15 mouse cellular contexts compared by ENCODE assay signal in genomic region chr17:44077146-44077842, GRCm38 (mm10). TPM values are rescaled to one million over a fixed set of nuclear protein-coding genes. Genes with fewer than 3 reads are reported as not detected.
A peak's percentile ranks its signal among the peaks of the same experiment; 100 is the strongest.
DNase-seq lines count a peak whose midpoint lies in the region; ATAC-seq and TF ChIP-seq lines count a peak whose summit lies in the region.
"Had no signal": no experiment of that assay in that cellular context is flagged by ENCODE, and none has a peak within 500 bp of the region (broad histone marks: within the 10 kb centered on the region; RNA-seq: fewer than 3 reads in every experiment).

No protein-coding gene starts in this region.

- no peak for TF ChIP-seq RAD21 in MEL (IDR thresholded peaks at IDR 0.05; ENCODE audit: low read depth, low read length)

- H3K79me2 ChIP-seq in MEL (ENCODE audit: control insufficient read depth, insufficient read depth, low read length, poor library complexity): 0 out of 2 replicates have a peak, but pooled peaks cover 2% of the 10 kb centered on the region

- no peaks in the 10 kb centered on the region for H3K9me3 ChIP-seq in intestine, embryonic 16.5 days (ENCODE audit: control insufficient read depth, low read length)
- H3K9me3 ChIP-seq in intestine, embryonic 15.5 days: no peaks in the 10 kb centered on the region
- no peaks in the 10 kb centered on the region for H3K9me3 ChIP-seq in MEL (replicated peaks; ENCODE audit: insufficient read depth, low read length)
- no peaks in the 10 kb centered on the region; the same call in 1 of the 2 replicates for H3K9me3 ChIP-seq in midbrain, embryonic 16.5 days (replicated peaks; ENCODE audit: control insufficient read depth, low read length, poor library complexity, severe bottlenecking)
- H3K9me3 ChIP-seq: forebrain, embryonic 13.5 days; hindbrain, embryonic 13.5 days; limb, embryonic 12.5 days; liver, embryonic 13.5 days; neural tube, embryonic 12.5 days; stomach, embryonic 15.5 days had no signal

- peaks cover 2% of the 10 kb centered on the region; the same call in 1 of the 2 replicates for H3K4me1 ChIP-seq in cerebellum, adult 2 months (ENCODE audit: control insufficient read depth, insufficient read depth, low read length)
- peaks cover 10% of the 10 kb centered on the region; the same call in 1 of the 2 replicates for H3K4me1 ChIP-seq in intestine, embryonic 16.5 days (ENCODE audit: control insufficient read depth, insufficient read depth, low read length)
- 0 out of 2 replicates have a peak, but pooled peaks cover 2% of the 10 kb centered on the region for H3K4me1 ChIP-seq in intestine, embryonic 15.5 days (replicated peaks)
- peaks cover 12 to 20% of the 10 kb centered on the region in 2 experiments for H3K4me1 ChIP-seq in MEL (ENCODE audit: control insufficient read depth in 1 of 2, insufficient read depth in 2 of 2, low read length in 2 of 2)
- peaks cover 18% of the 10 kb centered on the region for H3K4me1 ChIP-seq in midbrain, embryonic 16.5 days (ENCODE audit: control insufficient read depth, insufficient read depth, low read length)
- H3K4me1 ChIP-seq: limb, embryonic 12.5 days; liver, embryonic 13.5 days; neural tube, embryonic 12.5 days; stomach, embryonic 15.5 days had no signal

- TF ChIP-seq POLR2A in cerebellum, adult 2 months (IDR thresholded peaks at IDR 0.05; ENCODE audit: borderline replicate concordance, insufficient read depth, low read length): no peak
- no peak for TF ChIP-seq POLR2A in MEL (IDR thresholded peaks at IDR 0.05; ENCODE audit: control insufficient read depth in 1 of 2, insufficient read depth in 1 of 2, low read depth in 1 of 2, low read length in 2 of 2, poor library complexity in 1 of 2)

- ATAC-seq in intestine, embryonic 16.5 days: no peak
- no peak for ATAC-seq in intestine, embryonic 15.5 days
- ATAC-seq in megakaryocyte-erythroid progenitor cell, adult 5-6 weeks (replicated peaks; ENCODE audit: low FRiP score, low TSS enrichment, poor library complexity, severe bottlenecking): peak; percentile 10
- no peak for ATAC-seq in midbrain, embryonic 16.5 days

- no peaks in the 10 kb centered on the region for H3K36me3 ChIP-seq in intestine, embryonic 16.5 days (ENCODE audit: control insufficient read depth, insufficient read depth, low read length)
- no peaks in the 10 kb centered on the region for H3K36me3 ChIP-seq in intestine, embryonic 15.5 days
- H3K36me3 ChIP-seq in MEL (ENCODE audit: control insufficient read depth in 1 of 2, insufficient read depth in 2 of 2, low read length in 2 of 2): peaks cover 0 to 9% of the 10 kb centered on the region in 2 experiments; a peak in 2 of 4 replicates
- H3K36me3 ChIP-seq in midbrain, embryonic 16.5 days (ENCODE audit: control insufficient read depth, insufficient read depth, low read length): peaks cover 14% of the 10 kb centered on the region
- H3K36me3 ChIP-seq: liver, embryonic 13.5 days had no signal

- DNase-seq in cerebellum, adult 11-12 months: peak; percentile 35
- no peak for DNase-seq in cerebellum, adult 2 months
- DNase-seq in MEL (ENCODE audit: low read depth, low spot score): no peak
- no peak for DNase-seq in natural killer cell, adult 2 months (ENCODE audit: low spot score in 2 of 2)
- DNase-seq: kidney, postnatal 4 days; liver, embryonic 13.5 days had no signal

- no peak overlapping the region for H3K27ac ChIP-seq in cerebellum, adult 2 months (ENCODE audit: insufficient read depth, low read length)
- H3K27ac ChIP-seq in intestine, embryonic 16.5 days (ENCODE audit: low read length): 0 out of 2 replicates have a peak overlapping the region, but pooled peaks have one; percentile 34
- no peak overlapping the region for H3K27ac ChIP-seq in intestine, embryonic 15.5 days
- peak overlapping the region; percentile 47 for H3K27ac ChIP-seq in MEL (ENCODE audit: control insufficient read depth, low read depth, low read length)
- no peak overlapping the region for H3K27ac ChIP-seq in midbrain, embryonic 16.5 days (ENCODE audit: low read length)
- H3K27ac ChIP-seq: forebrain, embryonic 13.5 days; hindbrain, embryonic 13.5 days; limb, embryonic 12.5 days; liver, embryonic 13.5 days; neural tube, embryonic 12.5 days; stomach, embryonic 15.5 days had no signal

- WGBS in cerebellum, adult 2 months: 76% methylated on average over 12 of the region's 12 CpGs
- 75% methylated on average over 12 of the region's 12 CpGs for WGBS in intestine, embryonic 16.5 days
- WGBS in intestine, embryonic 15.5 days: 76% methylated on average over 12 of the region's 12 CpGs
- WGBS in midbrain, embryonic 16.5 days: 85% methylated on average over 12 of the region's 12 CpGs

- H3K9ac ChIP-seq in intestine, embryonic 16.5 days (ENCODE audit: low read depth, low read length): no peak overlapping the region
- no peak overlapping the region for H3K9ac ChIP-seq in intestine, embryonic 15.5 days
- H3K9ac ChIP-seq in MEL (ENCODE audit: control insufficient read depth, low read depth, low read length, poor library complexity, severe bottlenecking): peak overlapping the region; percentile 7
- no peak overlapping the region for H3K9ac ChIP-seq in midbrain, embryonic 16.5 days (ENCODE audit: low read depth, low read length)
- H3K9ac ChIP-seq: forebrain, embryonic 13.5 days; hindbrain, embryonic 13.5 days; limb, embryonic 12.5 days; liver, embryonic 13.5 days; neural tube, embryonic 12.5 days; stomach, embryonic 15.5 days had no signal

- no peak overlapping the region for H3K4me2 ChIP-seq in intestine, embryonic 16.5 days (ENCODE audit: low read depth, low read length)
- no peak overlapping the region for H3K4me2 ChIP-seq in intestine, embryonic 15.5 days (replicated peaks)
- no peak overlapping the region for H3K4me2 ChIP-seq in midbrain, embryonic 16.5 days (ENCODE audit: low read length)
- H3K4me2 ChIP-seq: limb, embryonic 12.5 days; liver, embryonic 13.5 days; stomach, embryonic 15.5 days had no signal

- no peak overlapping the region for H3K4me3 ChIP-seq in cerebellum, adult 2 months (replicated peaks; ENCODE audit: insufficient read depth, low read depth, low read length)
- H3K4me3 ChIP-seq in intestine, embryonic 16.5 days (ENCODE audit: low read length): no peak overlapping the region
- no peak overlapping the region for H3K4me3 ChIP-seq in intestine, embryonic 15.5 days (replicated peaks)
- H3K4me3 ChIP-seq in MEL (ENCODE audit: control insufficient read depth in 1 of 2, insufficient read depth in 1 of 2, low read depth in 2 of 2, low read length in 2 of 2): peak overlapping the region in 1 of 2 experiments; percentile 100; a peak in 2 of 4 replicates
- no peak overlapping the region for H3K4me3 ChIP-seq in midbrain, embryonic 16.5 days (ENCODE audit: low read depth, low read length)
- H3K4me3 ChIP-seq: limb, embryonic 12.5 days; liver, embryonic 13.5 days; neural tube, embryonic 12.5 days; stomach, embryonic 15.5 days had no signal

- no peaks in the 10 kb centered on the region for H3K27me3 ChIP-seq in cerebellum, adult 2 months (ENCODE audit: control insufficient read depth, insufficient read depth, low read length)
- no peaks in the 10 kb centered on the region for H3K27me3 ChIP-seq in intestine, embryonic 16.5 days (replicated peaks; ENCODE audit: control insufficient read depth, insufficient read depth, low read length)
- no peaks in the 10 kb centered on the region for H3K27me3 ChIP-seq in intestine, embryonic 15.5 days (replicated peaks)
- H3K27me3 ChIP-seq in MEL (ENCODE audit: control insufficient read depth in 1 of 2, insufficient read depth in 2 of 2, low read length in 2 of 2): no peaks in the 10 kb centered on the region
- H3K27me3 ChIP-seq in midbrain, embryonic 16.5 days (ENCODE audit: control insufficient read depth, insufficient read depth, low read depth, low read length): no peaks in the 10 kb centered on the region
- H3K27me3 ChIP-seq: forebrain, embryonic 13.5 days; hindbrain, embryonic 13.5 days; limb, embryonic 12.5 days; liver, embryonic 13.5 days; neural tube, embryonic 12.5 days; stomach, embryonic 15.5 days had no signal

- no peak for TF ChIP-seq CTCF in cerebellum, adult 2 months (IDR thresholded peaks at IDR 0.05; ENCODE audit: borderline replicate concordance, insufficient read depth, low read depth, low read length)
- no peak for TF ChIP-seq CTCF in MEL (IDR thresholded peaks at IDR 0.05 in 2 of 3, conservative IDR thresholded peaks at IDR 0.05 in 1 of 3; ENCODE audit: control insufficient read depth in 1 of 3, insufficient read depth in 1 of 3, low read depth in 2 of 3, low read length in 3 of 3, poor library complexity in 1 of 3, severe bottlenecking in 1 of 3)

- no peak; a peak in 1 of 4 replicates for TF ChIP-seq EP300 in MEL (IDR thresholded peaks at IDR 0.05; ENCODE audit: low read depth in 1 of 2, low read length in 2 of 2)

TF ChIP-seq in MEL, 35 proteins besides CTCF, POLR2A, EP300 and RAD21 (continues in another document):
- TF ChIP-seq MAX (IDR thresholded peaks at IDR 0.05; ENCODE audit: low read length) (peak; percentile 69), E2F4 (IDR thresholded peaks at IDR 0.05; ENCODE audit: borderline replicate concordance, low read depth, low read length) (no peak), MYC (IDR thresholded peaks at IDR 0.05; ENCODE audit: low read depth, low read length) (peak; percentile 62; the same call in 1 of the 2 replicates), KAT2A (conservative IDR thresholded peaks at IDR 0.05; ENCODE audit: low read depth, low read length) (no peak)

RNA-seq across cellular contexts. Expression of gene Enpp5, which starts 1.3 kb away (rescaled TPM):
- 220 and 223 TPM in 2 replicates for polyA plus RNA-seq in cerebellum, adult 2 months (2012; rRNA removed)
- polyA plus RNA-seq in intestine, embryonic 16.5 days (2015; fragmentation: Nextera tagmentation; extraction: Ambion mirVana): 52.4 and 60.0 TPM in 2 replicates
- polyA plus RNA-seq in intestine, embryonic 15.5 days (2015; fragmentation: Nextera tagmentation; extraction: Ambion mirVana): 31.0 and 37.6 TPM in 2 replicates
- 5.2 TPM in 2 replicates for total RNA-seq in MEL (2012; rRNA removed)
- 1 to 10 TPM in 1 of 2 experiments, not detected in 1; 7.0 TPM for polyA plus RNA-seq in MEL (2012; ENCODE audit: insufficient read depth in 1 of 2, insufficient read length in 2 of 2, low read depth in 1 of 2, low replicate concordance in 2 of 2, missing spikeins in 1 of 2)
- 10.6 and 12.2 TPM in 2 replicates for total RNA-seq in megakaryocyte-erythroid progenitor cell, adult 5-6 weeks (2014; fragmentation: Nextera tagmentation)
- 30.4 and 30.9 TPM in 2 replicates for total RNA-seq in megakaryocyte-erythroid progenitor cell, adult 5-6 weeks (2017)
- polyA plus RNA-seq in midbrain, embryonic 16.5 days (2015; fragmentation: Nextera tagmentation; extraction: Ambion mirVana): 138 and 147 TPM in 2 replicates

RNA-seq across cellular contexts. Expression of gene Enpp4, which starts 28.3 kb away (rescaled TPM):
- 14.4 and 18.2 TPM in 2 replicates for polyA plus RNA-seq in cerebellum, adult 2 months (2012; rRNA removed)
- 4.4 and 4.9 TPM in 2 replicates for polyA plus RNA-seq in intestine, embryonic 16.5 days (2015; fragmentation: Nextera tagmentation; extraction: Ambion mirVana)
- polyA plus RNA-seq in intestine, embryonic 15.5 days (2015; fragmentation: Nextera tagmentation; extraction: Ambion mirVana): 5.4 and 5.6 TPM in 2 replicates
- 13.9 and 15.3 TPM in 2 replicates for total RNA-seq in MEL (2012; rRNA removed)
- 10 to 100 TPM in 1 of 2 experiments, not detected in 1; 21.7 TPM for polyA plus RNA-seq in MEL (2012; ENCODE audit: insufficient read depth in 1 of 2, insufficient read length in 2 of 2, low read depth in 1 of 2, low replicate concordance in 2 of 2, missing spikeins in 1 of 2)
- total RNA-seq in megakaryocyte-erythroid progenitor cell, adult 5-6 weeks (2014; fragmentation: Nextera tagmentation): 14.9 and 15.3 TPM in 2 replicates
- total RNA-seq in megakaryocyte-erythroid progenitor cell, adult 5-6 weeks (2017): 23.2 and 24.9 TPM in 2 replicates
- 5.9 and 6.3 TPM in 2 replicates for polyA plus RNA-seq in midbrain, embryonic 16.5 days (2015; fragmentation: Nextera tagmentation; extraction: Ambion mirVana)

Comparison
In these comparisons a context has a peak if more than half of its experiments do, and no peak if none do; other contexts are left out.
1. H3K27ac ChIP-seq: peak in intestine, embryonic 16.5 days (single experiment) and MEL (single experiment); none in cerebellum, adult 2 months (single experiment), intestine, embryonic 15.5 days (single experiment) and midbrain, embryonic 16.5 days (single experiment).